Mouse (Mus musculus) liver, adult (tissue): ENCODE results near the gene Slc35e1.

Experiments used
- GATA4 ChIP-seq: IDR thresholded peaks from 2 replicates; pipeline ENCODE4 v1.6.1; 2014; ENCODE audit warnings: mild to moderate bottlenecking, low read length; ENCODE audit not compliant: insufficient replicate concordance

Gene Slc35e1

GRCm38 (mm10) chr8:72455317-72455716 lies 37.1 kb downstream of the Slc35e1 start:
- no peak for TF ChIP-seq GATA4

- TF ChIP-seq GATA4 = no peak
These were observed 38.5 kb downstream of the Slc35e1 start for GRCm38 (mm10) chr8:72453904-72454303.

- TF ChIP-seq GATA4 = no peak
These were observed 40.9 kb downstream of the Slc35e1 start for GRCm38 (mm10) chr8:72451516-72451915.

- no peak for TF ChIP-seq GATA4
These were observed 47.3 kb downstream of the Slc35e1 start for GRCm38 (mm10) chr8:72445071-72445470.

- TF ChIP-seq GATA4 = no peak
These were observed 48.4 kb downstream of the Slc35e1 start for GRCm38 (mm10) chr8:72443994-72444350.

- TF ChIP-seq GATA4 = no peak
These were observed 48.9 kb downstream of the Slc35e1 start, which contains the start of the genes Calr3 and 1700030K09Rik for GRCm38 (mm10) chr8:72443338-72443993. Gene Calr3 (minus strand): TSS chr8:72443870. Gene 1700030K09Rik (plus strand): TSS chr8:72443880.

- TF ChIP-seq GATA4 = no peak
These were observed 54.0 kb downstream of the Slc35e1 start for GRCm38 (mm10) chr8:72438248-72439015.

- TF ChIP-seq GATA4 = no peak
These were observed 57.5 kb downstream of the Slc35e1 start for GRCm38 (mm10) chr8:72434952-72435351.
